Mouse (Mus musculus): ENCODE measurements around the gene Sacm1l. TPM values are rescaled to one million over a fixed set of nuclear protein-coding genes. Genes with fewer than 3 reads are reported as not detected.

Gene Sacm1l
- total RNA-seq, 2 experiments from 2014 or later, result 21.7 to 24.0 TPM

GRCm38 (mm10) chr9:123577360-123578192, 48.0 kb downstream of the Sacm1l start:
- DNase-seq, result no peak

- DNase-seq, result no peak
Measured at GRCm38 (mm10) chr9:123589240-123589910, 59.8 kb downstream of the Sacm1l start.

GRCm38 (mm10) chr9:123595194-123595593, 65.6 kb downstream of the Sacm1l start:
- DNase-seq, result no peak

GRCm38 (mm10) chr9:123596910-123597309, 67.4 kb downstream of the Sacm1l start:
- no peak for DNase-seq

- DNase-seq, result no peak
Measured at GRCm38 (mm10) chr9:123597376-123597775, 67.8 kb downstream of the Sacm1l start.

- no peak for DNase-seq
Measured at GRCm38 (mm10) chr9:123601529-123601928, 72.0 kb downstream of the Sacm1l start.

GRCm38 (mm10) chr9:123620311-123621098, 90.9 kb downstream of the Sacm1l start:
- no peak for DNase-seq

- DNase-seq, result no peak
Measured at GRCm38 (mm10) chr9:123624741-123625140, 95.2 kb downstream of the Sacm1l start.

GRCm38 (mm10) chr9:123625821-123626220, 96.3 kb downstream of the Sacm1l start:
- no peak for DNase-seq

GRCm38 (mm10) chr9:123631666-123632065, 102.1 kb downstream of the Sacm1l start:
- no peak for DNase-seq

GRCm38 (mm10) chr9:123632281-123632680, 102.7 kb downstream of the Sacm1l start, which contains the start of gene Slc6a20b:
Slc6a20b (minus strand) TSS chr9:123632565.
- DNase-seq, result no peak

GRCm38 (mm10) chr9:123632993-123633392, 103.4 kb downstream of the Sacm1l start:
- DNase-seq, result no peak

GRCm38 (mm10) chr9:123636771-123637170, 107.2 kb downstream of the Sacm1l start:
- DNase-seq, result no peak

GRCm38 (mm10) chr9:123638231-123638630, 108.7 kb downstream of the Sacm1l start:
- DNase-seq, result no peak

- no peak for DNase-seq
Measured at GRCm38 (mm10) chr9:123638668-123639089, 109.1 kb downstream of the Sacm1l start.

- no peak for DNase-seq
Measured at GRCm38 (mm10) chr9:123640106-123640505, 110.5 kb downstream of the Sacm1l start.

Other genes starting within 250 kb of the Sacm1l start
- gene Lars2, start 162.8 kb upstream of the Sacm1l start, total RNA-seq (2021), result 100 to 1,000 TPM in 1 of 2 experiments, 10 to 100 TPM in 1; 42.8 to 125 TPM
- 10 to 100 TPM; 34.7 to 35.3 TPM for gene Limd1, start 51.1 kb upstream of the Sacm1l start, total RNA-seq (2021)
- not detected for gene Slc6a20b, start 102.8 kb downstream of the Sacm1l start, total RNA-seq (2021)
- gene Ccr9, start 148.7 kb downstream of the Sacm1l start, total RNA-seq (2021), result under 1 TPM; 0.09 to 0.11 TPM
- under 1 TPM in 1 of 2 experiments, not detected in 1; 0.20 TPM for gene Slc6a20a, start 149.1 kb downstream of the Sacm1l start, total RNA-seq (2021)
- 10 to 100 TPM; 19.4 to 25.0 TPM for gene Lztfl1, start 187.9 kb downstream of the Sacm1l start, total RNA-seq (2021)

Data from gastrocnemius, postnatal 10 days (tissue).